8 mouse cellular contexts compared by ENCODE assay signal in genomic region chr11:54953993-54954446, GRCm38 (mm10). TPM values are rescaled to one million over a fixed set of nuclear protein-coding genes. Genes with fewer than 3 reads are reported as not detected.
DNase-seq lines count a peak whose midpoint lies in the region; ATAC-seq lines count a peak whose summit lies in the region.

No protein-coding gene starts in this region.

- H3K9ac ChIP-seq in hindbrain, embryonic 13.5 days: no peak overlapping the region
- peak overlapping the region; percentile 35; the same call in 1 of the 2 replicates for H3K9ac ChIP-seq in neural tube, embryonic 13.5 days

- H3K27ac ChIP-seq in hindbrain, embryonic 13.5 days: no peak overlapping the region
- H3K27ac ChIP-seq in neural tube, embryonic 13.5 days (replicated peaks): no peak overlapping the region

- H3K4me2 ChIP-seq in hindbrain, embryonic 13.5 days: peak overlapping the region; percentile 28
- peak overlapping the region; percentile 19 for H3K4me2 ChIP-seq in neural tube, embryonic 13.5 days

- 0 out of 2 replicates have a peak overlapping the region, but pooled peaks have one; percentile 0 for H3K4me3 ChIP-seq in hindbrain, embryonic 13.5 days
- H3K4me3 ChIP-seq in neural tube, embryonic 13.5 days: no peak overlapping the region

- WGBS in hindbrain, embryonic 13.5 days: 22% methylated on average over 9 of the region's 9 CpGs
- 21% methylated on average over 9 of the region's 9 CpGs for WGBS in neural tube, embryonic 13.5 days

- no peaks in the 10 kb centered on the region for H3K27me3 ChIP-seq in hindbrain, embryonic 13.5 days
- 0 out of 2 replicates have a peak, but pooled peaks cover 13% of the 10 kb centered on the region for H3K27me3 ChIP-seq in neural tube, embryonic 13.5 days

- no peaks in the 10 kb centered on the region for H3K36me3 ChIP-seq in hindbrain, embryonic 13.5 days
- no peaks in the 10 kb centered on the region for H3K36me3 ChIP-seq in neural tube, embryonic 13.5 days

- intact Hi-C loops in left cerebral cortex, postnatal 25 days (cut with DNase I): no loop called here
- intact Hi-C loops in left cerebral cortex, postnatal 4 days (cut with DNase I): no loop called here

- H3K9me3 ChIP-seq in hindbrain, embryonic 13.5 days: no peaks in the 10 kb centered on the region
- no peaks in the 10 kb centered on the region for H3K9me3 ChIP-seq in neural tube, embryonic 13.5 days

- DNase-seq in left cerebral cortex, postnatal 25 days (ENCODE audit: low spot score in 2 of 2): peak; percentile 17 to 74
- DNase-seq in left cerebral cortex, postnatal 4 days: no peak
- peak; percentile 73 for DNase-seq in brain, adult 2 months (ENCODE audit: low read depth, low spot score)
- no peak for DNase-seq in ovary, adult 18-20 months (ENCODE audit: low spot score)
- no peak for DNase-seq in layer of hippocampus, postnatal 25 days (ENCODE audit: extremely low spot score in 1 of 2, low spot score in 1 of 2)

- no peak for ATAC-seq in hindbrain, embryonic 13.5 days (ENCODE audit: low FRiP score)
- no peak for ATAC-seq in neural tube, embryonic 13.5 days (ENCODE audit: low read depth)
- no peak for ATAC-seq in megakaryocyte progenitor cell, adult 5-6 weeks (replicated peaks; ENCODE audit: poor library complexity)

- peaks cover 27% of the 10 kb centered on the region for H3K4me1 ChIP-seq in hindbrain, embryonic 13.5 days (replicated peaks)
- H3K4me1 ChIP-seq in neural tube, embryonic 13.5 days (replicated peaks): peaks cover 20% of the 10 kb centered on the region

RNA-seq across cellular contexts. Expression of gene Tnip1, which starts 8.7 kb away (rescaled TPM):
- total RNA-seq in left cerebral cortex, postnatal 25 days (2021): 10 to 100 TPM; 36.4 to 40.0 TPM
- total RNA-seq in left cerebral cortex, postnatal 4 days (2021): 10 to 100 TPM; 22.8 to 24.9 TPM
- 19.3 TPM in 2 replicates for polyA plus RNA-seq in hindbrain, embryonic 13.5 days (2015; fragmentation: Nextera tagmentation; extraction: Ambion mirVana)
- polyA plus RNA-seq in neural tube, embryonic 13.5 days (2015; fragmentation: Nextera tagmentation; extraction: Ambion mirVana): 16.1 and 17.3 TPM in 2 replicates
- 27.6 and 31.8 TPM in 2 replicates for total RNA-seq in megakaryocyte progenitor cell, adult 5-6 weeks (2015)
- total RNA-seq in megakaryocyte progenitor cell, adult 5-6 weeks (2017): 33.8 and 38.6 TPM in 2 replicates
- total RNA-seq in layer of hippocampus, postnatal 25 days (2021): 10 to 100 TPM; 33.1 to 38.0 TPM

RNA-seq across cellular contexts. Expression of gene Gpx3, which starts 51.8 kb away (rescaled TPM):
- 1 to 10 TPM; 8.6 to 9.7 TPM for total RNA-seq in left cerebral cortex, postnatal 25 days (2021)
- 1 to 10 TPM; 5.1 to 9.6 TPM for total RNA-seq in left cerebral cortex, postnatal 4 days (2021)
- 50.2 and 54.0 TPM in 2 replicates for polyA plus RNA-seq in hindbrain, embryonic 13.5 days (2015; fragmentation: Nextera tagmentation; extraction: Ambion mirVana)
- 67.2 and 71.8 TPM in 2 replicates for polyA plus RNA-seq in neural tube, embryonic 13.5 days (2015; fragmentation: Nextera tagmentation; extraction: Ambion mirVana)
- 29.9 and 42.3 TPM in 2 replicates for total RNA-seq in megakaryocyte progenitor cell, adult 5-6 weeks (2015)
- total RNA-seq in megakaryocyte progenitor cell, adult 5-6 weeks (2017): 3.2 TPM in 2 replicates
- total RNA-seq in layer of hippocampus, postnatal 25 days (2021): 1 to 10 TPM; 4.6 to 5.6 TPM

Comparison
In these comparisons a context has a peak if more than half of its experiments do, and no peak if none do; other contexts are left out.
1. DNase-seq: peak in left cerebral cortex, postnatal 25 days (2 of 2) and brain, adult 2 months (single experiment); none in left cerebral cortex, postnatal 4 days (single experiment), ovary, adult 18-20 months (single experiment) and layer of hippocampus, postnatal 25 days (0 of 2).